Mouse (Mus musculus): Measurements from ENCODE around the gene Fhit. TPM values are rescaled to one million over a fixed set of nuclear protein-coding genes. Genes with fewer than 3 reads are reported as not detected.

Gene Fhit
- polyA plus RNA-seq, 1 experiment from 2014 or later, result 1.6 TPM

DNA sequence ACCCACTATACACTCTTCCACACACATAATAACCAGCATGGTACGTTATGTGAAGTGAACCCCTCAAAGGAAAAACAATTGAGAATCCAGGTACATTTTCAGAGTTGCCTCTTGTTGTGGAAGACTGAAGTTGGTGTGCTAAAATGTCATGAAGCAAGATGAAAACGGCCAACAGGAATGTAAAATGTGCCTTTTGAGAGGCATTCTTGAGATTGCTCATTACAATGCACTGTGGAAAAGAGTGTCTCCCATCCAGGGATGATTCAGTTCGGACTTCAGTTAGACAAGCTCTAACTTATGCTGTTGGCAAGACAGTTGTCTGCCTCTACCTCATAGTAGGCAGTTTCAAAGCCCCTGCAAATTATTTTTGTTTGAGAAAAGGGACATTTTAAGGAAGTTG is 676.0 kb downstream of the Fhit start:
- ATAC-seq (ENCODE audit: low read depth) (no peak), DNase-seq (no peak)
- no peak overlapping the region for H3K27ac ChIP-seq
- H3K4me1 ChIP-seq (replicated peaks), result no peaks in the 10 kb centered on the region
- no peak overlapping the region for H3K4me2 ChIP-seq
- no peak overlapping the region for H3K4me3 ChIP-seq (replicated peaks)
- H3K27me3 ChIP-seq, result no peaks in the 10 kb centered on the region
- no peaks in the 10 kb centered on the region for H3K9me3 ChIP-seq (replicated peaks)
- 47% methylated on average over 3 of the region's 3 CpGs for WGBS (ENCODE audit: insufficient replicate concordance)
- H3K9ac ChIP-seq, result no peak overlapping the region
- no peaks in the 10 kb centered on the region for H3K36me3 ChIP-seq

DNA sequence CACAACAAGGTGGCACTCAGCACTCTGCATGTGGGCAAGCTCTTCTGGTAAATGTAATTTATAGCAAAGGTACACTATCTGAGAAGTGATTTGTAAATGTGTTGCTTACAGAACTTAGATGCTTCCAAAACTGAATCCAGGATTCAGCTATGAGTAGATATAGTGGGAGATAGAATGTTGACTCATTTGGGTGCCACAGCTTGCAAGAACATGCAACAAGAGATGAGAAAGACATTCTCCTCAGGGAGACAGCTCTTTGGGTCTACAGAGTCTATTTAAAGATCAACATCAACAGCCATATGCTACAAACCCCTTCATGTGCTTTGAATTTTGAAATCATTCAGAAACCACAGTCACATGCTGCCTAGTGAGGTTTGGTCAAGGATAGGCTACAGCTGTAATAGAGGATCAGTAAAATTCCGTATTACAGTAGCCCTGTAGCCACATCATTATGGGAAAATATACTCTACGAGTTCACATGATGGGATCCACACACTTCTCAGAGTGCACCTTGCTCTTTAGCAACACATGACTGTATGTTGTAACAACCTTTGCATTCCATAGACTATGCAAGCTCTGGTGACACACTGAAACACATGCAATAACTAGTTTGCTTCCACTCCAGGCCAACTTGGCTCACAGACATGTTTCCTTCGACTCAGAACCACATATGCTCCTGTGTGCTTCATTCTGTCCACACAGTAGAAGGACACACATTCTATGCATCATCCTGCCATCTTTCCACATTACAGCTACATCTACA is 678.8 kb downstream of the Fhit start:
- 53% methylated on average over 3 of the region's 3 CpGs for WGBS (ENCODE audit: insufficient replicate concordance)
- H3K4me2 ChIP-seq, result no peak overlapping the region
- H3K36me3 ChIP-seq, result no peaks in the 10 kb centered on the region
- no peak overlapping the region for H3K27ac ChIP-seq
- no peak for ATAC-seq (ENCODE audit: low read depth)
- no peak overlapping the region for H3K4me3 ChIP-seq (replicated peaks)
- no peak for DNase-seq
- H3K9me3 ChIP-seq (replicated peaks), result no peaks in the 10 kb centered on the region
- H3K9ac ChIP-seq, result no peak overlapping the region
- H3K4me1 ChIP-seq (replicated peaks), result no peaks in the 10 kb centered on the region
- H3K27me3 ChIP-seq, result no peaks in the 10 kb centered on the region

DNA sequence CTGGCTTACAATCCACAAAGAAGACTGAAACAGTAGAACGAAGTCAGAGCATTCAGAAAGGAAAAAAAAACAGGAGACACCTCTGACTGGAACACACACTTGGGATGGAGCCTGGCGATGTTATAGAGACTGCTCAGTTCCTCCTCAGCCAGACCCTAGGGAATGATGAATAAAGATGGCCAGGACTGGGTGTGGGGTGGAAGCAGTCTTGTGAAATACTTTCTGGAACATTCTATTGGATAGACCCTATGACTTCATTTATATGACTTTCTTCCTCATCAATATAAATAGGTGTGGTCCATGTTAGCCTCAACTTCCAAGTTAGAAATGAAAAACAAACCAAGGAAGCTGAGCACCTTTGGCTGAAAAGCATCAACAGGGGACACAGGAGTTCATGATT is 680.5 kb downstream of the Fhit start:
- Histone ChIP-seq H3K36me3 (no peaks in the 10 kb centered on the region), H3K27ac (no peak overlapping the region), H3K9ac (no peak overlapping the region), H3K4me1 (replicated peaks) (no peaks in the 10 kb centered on the region), H3K27me3 (no peaks in the 10 kb centered on the region), H3K9me3 (replicated peaks) (no peaks in the 10 kb centered on the region), H3K4me3 (replicated peaks) (no peak overlapping the region), H3K4me2 (no peak overlapping the region)
- no peak for ATAC-seq (ENCODE audit: low read depth)
- no peak for DNase-seq
- WGBS (ENCODE audit: insufficient replicate concordance), result 50% methylated on average over 2 of the region's 2 CpGs

DNA sequence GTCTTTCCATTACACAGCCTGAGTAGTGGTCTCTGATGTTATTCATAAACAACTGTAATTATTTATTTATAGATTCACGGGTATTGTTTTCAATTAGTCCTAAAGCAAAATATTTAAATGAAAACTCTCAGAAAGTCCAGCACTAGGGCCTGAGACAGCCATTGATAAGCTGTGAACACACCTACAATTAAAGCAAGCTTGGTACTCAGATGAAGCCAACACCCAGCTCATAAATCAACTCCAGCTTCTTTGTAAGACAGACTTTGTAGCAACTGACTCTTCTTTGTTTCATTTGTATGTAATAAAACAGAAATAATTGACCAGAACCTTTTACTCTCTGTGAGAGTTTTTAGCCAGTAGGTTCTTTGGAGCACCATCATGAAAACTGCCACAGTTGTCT is 681.2 kb downstream of the Fhit start:
- Histone ChIP-seq H3K27ac (no peak overlapping the region), H3K9ac (no peak overlapping the region), H3K4me2 (no peak overlapping the region), H3K4me3 (replicated peaks) (no peak overlapping the region), H3K9me3 (replicated peaks) (no peaks in the 10 kb centered on the region), H3K36me3 (no peaks in the 10 kb centered on the region), H3K4me1 (replicated peaks) (no peaks in the 10 kb centered on the region), H3K27me3 (no peaks in the 10 kb centered on the region)
- DNase-seq, result no peak
- WGBS (ENCODE audit: insufficient replicate concordance), result 43% methylated on average over 1 of the region's 1 CpGs
- no peak for ATAC-seq (ENCODE audit: low read depth)

DNA sequence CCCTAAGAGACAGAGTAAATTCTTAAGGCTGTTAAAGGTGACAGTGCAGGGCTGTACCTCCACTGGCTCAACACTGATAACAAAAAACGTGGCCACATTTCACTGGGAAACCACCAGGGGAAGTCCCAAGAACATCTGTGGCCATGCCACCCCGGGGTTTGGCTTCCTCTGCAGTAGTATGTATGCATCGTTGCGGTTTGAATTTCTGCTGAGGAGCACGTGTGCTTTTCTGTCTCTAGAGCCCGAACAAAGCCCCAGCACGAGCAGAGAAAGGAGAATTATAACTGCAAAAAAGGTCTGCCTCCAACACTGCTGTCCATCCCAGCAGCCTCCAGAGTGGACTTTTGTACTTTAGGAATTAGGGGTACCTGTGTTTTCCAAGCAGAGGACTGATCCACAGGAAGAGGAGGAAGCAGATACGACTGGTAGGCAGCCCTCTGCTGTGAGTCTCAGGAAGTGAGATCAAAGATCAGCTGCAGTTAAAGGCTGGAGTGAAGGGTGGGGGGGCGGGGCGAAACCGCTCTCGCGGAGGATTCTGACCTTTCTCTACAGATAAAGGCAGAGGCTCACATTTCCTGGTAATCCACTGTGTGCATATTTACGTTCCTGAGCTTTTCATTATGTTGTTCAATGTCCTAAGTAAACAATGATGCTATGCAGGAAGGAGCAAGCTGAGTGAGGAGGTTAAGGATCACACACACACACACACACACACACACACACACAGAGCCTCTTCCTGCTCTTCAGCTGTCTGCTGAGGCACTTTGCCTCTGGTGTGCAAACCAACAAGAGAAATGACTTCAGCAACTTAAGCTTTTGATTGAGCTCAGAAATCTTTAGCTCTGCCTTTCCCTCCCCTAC is 708.6 kb downstream of the Fhit start:
- peak; percentile 92 for ATAC-seq (ENCODE audit: low read depth)
- no peaks in the 10 kb centered on the region for H3K9me3 ChIP-seq (replicated peaks)
- H3K4me3 ChIP-seq (replicated peaks), result peak overlapping the region; percentile 49
- DNase-seq, result peak; percentile 42
- H3K27ac ChIP-seq, result peak overlapping the region; percentile 67
- H3K9ac ChIP-seq, result peak overlapping the region; percentile 64
- no peaks in the 10 kb centered on the region for H3K36me3 ChIP-seq
- no peaks in the 10 kb centered on the region for H3K27me3 ChIP-seq
- 5% methylated on average over 14 of the region's 14 CpGs for WGBS (ENCODE audit: insufficient replicate concordance)
- peak overlapping the region; percentile 67 for H3K4me2 ChIP-seq
- peaks cover 23% of the 10 kb centered on the region for H3K4me1 ChIP-seq (replicated peaks)

DNA sequence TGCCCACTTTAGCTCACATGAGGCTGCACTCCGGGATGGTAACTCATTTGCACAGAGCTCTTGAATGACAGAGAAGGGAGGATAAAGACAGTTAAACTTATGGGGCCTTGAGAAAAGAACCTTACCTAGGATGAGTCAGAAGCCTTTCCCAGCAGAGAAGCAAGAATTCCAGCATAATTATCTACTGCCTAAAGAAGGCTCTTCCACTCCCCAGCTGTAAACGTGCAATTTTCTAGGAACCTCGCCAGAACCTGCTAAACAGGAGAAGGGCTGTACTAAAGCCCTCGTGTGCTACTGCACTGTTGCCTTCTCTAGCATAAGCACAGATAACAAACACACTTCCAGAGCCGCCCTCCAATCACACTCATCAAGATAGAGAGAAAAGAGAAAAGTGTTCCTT is 709.6 kb downstream of the Fhit start:
- peak overlapping the region; percentile 17; the same call in 1 of the 2 replicates for H3K9ac ChIP-seq
- 23% methylated on average over 5 of the region's 5 CpGs for WGBS (ENCODE audit: insufficient replicate concordance)
- peak overlapping the region; percentile 67 for H3K4me2 ChIP-seq
- peaks cover 23% of the 10 kb centered on the region for H3K4me1 ChIP-seq (replicated peaks)
- H3K27ac ChIP-seq, result peak overlapping the region; percentile 67; the same call in 1 of the 2 replicates
- no peaks in the 10 kb centered on the region for H3K9me3 ChIP-seq (replicated peaks)
- ATAC-seq (ENCODE audit: low read depth), result no peak
- H3K4me3 ChIP-seq (replicated peaks), result 0 out of 2 replicates have a peak overlapping the region, but pooled peaks have one; percentile 49
- no peak for DNase-seq
- H3K36me3 ChIP-seq, result no peaks in the 10 kb centered on the region
- no peaks in the 10 kb centered on the region for H3K27me3 ChIP-seq

DNA sequence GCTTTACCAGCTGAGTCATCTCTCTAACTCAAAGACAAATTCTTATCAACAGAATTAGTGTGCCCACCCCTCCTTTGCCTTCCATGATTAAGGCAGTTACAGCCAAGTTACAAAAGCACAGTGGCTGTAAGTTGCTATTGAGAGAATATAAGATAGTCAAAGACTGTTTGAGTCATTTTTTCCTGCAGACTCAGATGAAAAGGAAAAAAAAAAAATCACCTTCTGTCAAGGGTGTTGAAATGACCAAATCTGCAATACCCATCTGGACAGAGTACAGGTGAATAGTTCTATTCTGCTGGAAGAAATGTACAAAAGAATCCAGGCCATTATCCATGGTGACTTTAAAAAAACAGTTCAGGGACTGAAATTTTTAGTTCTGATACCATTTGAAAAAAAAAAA is 716.5 kb downstream of the Fhit start:
- Histone ChIP-seq H3K27ac (no peak overlapping the region), H3K9me3 (replicated peaks) (no peaks in the 10 kb centered on the region), H3K4me2 (no peak overlapping the region), H3K36me3 (no peaks in the 10 kb centered on the region), H3K4me1 (replicated peaks) (no peaks in the 10 kb centered on the region), H3K4me3 (replicated peaks) (no peak overlapping the region), H3K27me3 (no peaks in the 10 kb centered on the region), H3K9ac (no peak overlapping the region)
- no peak for ATAC-seq (ENCODE audit: low read depth)
- no peak for DNase-seq

DNA sequence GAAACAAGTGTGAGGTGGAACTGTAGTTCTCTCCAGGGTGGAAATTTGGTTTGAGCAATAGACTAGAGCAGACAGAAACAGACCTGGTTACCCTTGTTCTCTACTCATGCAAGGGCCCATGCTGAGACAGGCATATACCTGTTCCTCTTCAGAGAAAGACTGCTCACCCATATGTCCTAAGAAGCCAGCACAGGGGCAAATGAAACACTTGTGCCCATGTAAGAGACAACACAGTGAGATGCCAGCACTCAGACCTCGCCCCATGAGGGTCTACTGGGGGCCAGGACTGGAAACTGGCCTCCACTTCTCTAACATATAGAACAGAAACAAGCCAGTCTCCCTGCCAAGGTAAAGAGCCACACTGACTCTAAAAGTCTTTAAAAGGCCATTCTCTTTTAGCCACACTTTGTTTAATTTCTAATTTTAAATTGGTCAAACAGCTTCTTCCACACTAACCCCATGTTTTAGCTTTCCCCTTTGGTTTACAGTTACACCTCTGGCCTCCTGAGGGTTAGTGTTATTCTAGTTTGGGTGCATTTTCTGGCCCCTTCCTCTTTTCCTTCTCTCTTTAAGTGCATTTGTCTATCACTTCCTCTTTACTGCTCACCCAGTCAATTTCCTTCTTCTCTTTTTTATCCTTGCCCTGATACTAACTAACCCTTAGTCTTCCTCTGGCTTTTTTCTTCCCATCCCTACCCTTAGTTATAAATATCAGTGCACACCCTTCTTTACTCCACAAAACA is 722.7 kb downstream of the Fhit start:
- Histone ChIP-seq H3K9ac (no peak overlapping the region), H3K27me3 (no peaks in the 10 kb centered on the region), H3K4me2 (no peak overlapping the region), H3K36me3 (no peaks in the 10 kb centered on the region), H3K27ac (no peak overlapping the region), H3K9me3 (replicated peaks) (no peaks in the 10 kb centered on the region), H3K4me3 (replicated peaks) (no peak overlapping the region), H3K4me1 (replicated peaks) (no peaks in the 10 kb centered on the region)
- DNase-seq (no peak), ATAC-seq (ENCODE audit: low read depth) (no peak)
- 48% methylated on average over 1 of the region's 1 CpGs for WGBS (ENCODE audit: insufficient replicate concordance)

DNA sequence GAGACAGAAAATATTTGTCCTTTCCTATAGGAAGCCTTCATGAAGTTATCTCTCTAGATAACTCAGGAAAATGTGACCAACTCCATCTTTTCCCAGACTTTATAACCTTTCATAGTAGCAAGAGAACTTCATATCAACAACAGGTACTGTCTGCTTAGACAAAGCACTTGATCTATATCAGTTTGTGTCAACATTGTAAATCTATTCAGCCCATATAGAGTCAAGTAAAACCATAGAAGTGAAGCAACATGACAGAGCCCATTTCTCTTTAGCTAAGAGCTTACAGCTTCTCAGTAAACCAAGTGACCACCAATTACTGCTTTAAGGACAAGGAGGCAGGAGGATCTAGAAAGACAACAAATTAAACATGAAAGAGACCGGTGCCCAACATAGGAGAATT is 725.6 kb downstream of the Fhit start:
- no peak for ATAC-seq (ENCODE audit: low read depth)
- DNase-seq, result no peak
- Histone ChIP-seq H3K36me3 (no peaks in the 10 kb centered on the region), H3K4me1 (replicated peaks) (no peaks in the 10 kb centered on the region), H3K27ac (no peak overlapping the region), H3K4me2 (no peak overlapping the region), H3K9me3 (replicated peaks) (no peaks in the 10 kb centered on the region), H3K9ac (no peak overlapping the region), H3K4me3 (replicated peaks) (no peak overlapping the region), H3K27me3 (no peaks in the 10 kb centered on the region)
- 77% methylated on average over 1 of the region's 1 CpGs for WGBS (ENCODE audit: insufficient replicate concordance)

DNA sequence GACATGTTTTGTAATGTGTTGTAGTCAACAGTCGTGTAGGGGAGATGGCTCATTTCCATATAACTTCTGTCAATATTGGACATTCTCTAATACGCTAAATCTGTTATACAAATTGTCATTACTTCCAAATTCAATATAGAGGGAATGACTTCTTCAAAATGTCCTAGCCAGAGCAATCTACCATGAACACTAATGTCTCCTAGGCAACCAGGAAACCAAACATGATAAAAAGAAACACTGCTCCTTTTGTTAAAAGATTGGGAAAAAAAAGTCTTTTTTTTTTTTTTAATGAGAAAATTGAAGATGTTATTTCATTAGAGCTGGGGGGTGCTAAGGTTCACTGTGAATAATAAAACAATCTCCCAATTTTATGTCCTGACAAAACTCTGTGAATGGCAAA is 729.3 kb downstream of the Fhit start:
- Histone ChIP-seq H3K36me3 (no peaks in the 10 kb centered on the region), H3K4me1 (replicated peaks) (no peaks in the 10 kb centered on the region), H3K27ac (no peak overlapping the region), H3K27me3 (no peaks in the 10 kb centered on the region), H3K9me3 (replicated peaks) (no peaks in the 10 kb centered on the region), H3K4me2 (no peak overlapping the region), H3K4me3 (replicated peaks) (no peak overlapping the region), H3K9ac (no peak overlapping the region)
- no peak for DNase-seq
- 67% methylated on average over 2 of the region's 2 CpGs for WGBS (ENCODE audit: insufficient replicate concordance)
- ATAC-seq (ENCODE audit: low read depth), result no peak

DNA sequence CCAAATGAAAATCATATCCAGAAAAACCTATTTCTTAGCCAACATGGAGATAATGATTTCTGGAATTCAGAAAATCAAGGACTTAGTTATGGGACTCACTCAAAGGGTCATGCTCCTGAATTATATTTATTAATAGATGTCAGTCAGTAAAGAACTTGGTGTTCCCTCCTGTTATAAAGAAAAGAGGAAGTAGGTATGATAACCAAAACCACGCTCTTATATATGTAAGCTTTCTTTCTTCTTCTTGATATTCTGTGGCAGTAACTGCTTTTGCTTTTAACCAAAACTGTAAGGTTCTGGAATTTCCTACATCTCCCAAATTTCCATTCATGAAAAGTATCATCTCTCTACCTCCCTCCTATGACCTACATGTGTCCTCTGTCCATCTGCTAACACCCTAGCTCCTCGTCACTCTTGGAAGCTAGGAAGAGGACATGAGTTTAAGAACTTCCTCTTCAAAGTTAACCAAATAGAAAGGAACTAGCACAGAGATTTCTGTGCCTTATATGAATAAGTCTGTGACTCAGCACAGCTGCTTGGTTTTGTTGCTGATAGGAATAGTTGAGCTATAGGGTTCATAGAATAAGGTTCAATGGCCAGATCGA is 731.3 kb downstream of the Fhit start:
- ATAC-seq (ENCODE audit: low read depth) (no peak), DNase-seq (no peak)
- Histone ChIP-seq H3K27me3 (no peaks in the 10 kb centered on the region), H3K27ac (no peak overlapping the region), H3K4me1 (replicated peaks) (no peaks in the 10 kb centered on the region), H3K9ac (no peak overlapping the region), H3K36me3 (no peaks in the 10 kb centered on the region), H3K9me3 (replicated peaks) (no peaks in the 10 kb centered on the region), H3K4me2 (no peak overlapping the region), H3K4me3 (replicated peaks) (no peak overlapping the region)
- 28% methylated on average over 3 of the region's 3 CpGs for WGBS (ENCODE audit: insufficient replicate concordance)
